Mouse (Mus musculus): ENCODE results near the gene Tmem117. TPM values are rescaled to one million over a fixed set of nuclear protein-coding genes. Genes with fewer than 3 reads are reported as not detected.
A peak's percentile ranks its signal among the peaks of the same experiment; 100 is the strongest.

Gene Tmem117
- total RNA-seq, 2 experiments from 2014 or later: 10.5 to 11.4 TPM

DNA sequence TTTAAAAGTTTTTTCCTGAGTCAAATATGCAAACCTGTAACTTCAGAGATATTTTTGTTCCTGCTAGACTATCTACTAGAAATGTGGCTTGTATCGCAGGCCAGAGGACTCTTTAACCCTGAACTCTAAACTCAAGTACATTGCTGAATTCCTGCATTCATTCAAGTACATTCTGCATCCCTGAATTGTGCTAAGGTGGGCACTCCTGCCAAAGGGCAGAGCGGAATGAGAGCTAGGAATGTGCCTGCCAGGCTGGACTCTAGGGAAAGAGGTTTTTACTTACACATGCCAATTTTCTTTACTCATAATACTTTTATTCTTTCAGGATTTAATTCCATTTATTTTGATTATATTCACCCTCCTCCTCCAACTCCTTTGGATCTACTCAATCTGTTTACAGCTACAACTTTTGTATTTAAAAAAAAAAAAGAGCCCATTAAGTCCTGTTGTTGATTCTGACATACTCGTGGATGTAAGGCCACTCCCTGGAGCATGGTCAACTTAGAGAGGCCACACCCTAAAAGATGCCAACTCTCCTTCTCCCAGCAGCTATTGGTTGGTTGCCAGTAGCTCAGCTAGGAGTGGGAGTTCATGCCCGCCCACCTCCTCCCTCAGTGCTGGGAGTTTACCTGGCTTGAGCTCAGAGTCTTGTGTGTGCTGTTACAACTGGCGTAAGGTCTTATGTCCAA, 60.3 kb downstream of the Tmem117 start:
- no peak for DNase-seq (ENCODE audit: low spot score in 2 of 2)
- intact Hi-C loops (cut with DNase I): no loop called here

DNA sequence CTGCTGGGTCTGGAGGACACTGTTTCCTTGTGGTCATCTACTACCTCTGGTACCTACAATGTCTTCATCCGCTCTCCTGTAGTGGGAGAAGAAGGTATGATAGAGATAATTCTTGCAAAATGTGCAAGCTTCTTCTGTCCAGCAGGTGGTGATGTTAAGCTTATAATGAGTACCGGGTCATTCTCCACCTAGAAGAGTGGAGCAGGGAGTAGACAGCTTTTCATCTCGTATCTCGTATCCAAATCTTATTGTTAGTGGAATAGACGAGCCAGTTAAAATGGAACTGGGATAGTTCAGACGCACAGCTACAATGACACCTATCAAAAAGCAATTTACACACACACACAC, 60.8 kb downstream of the Tmem117 start:
- DNase-seq (ENCODE audit: low spot score in 2 of 2): no peak
- intact Hi-C loops (cut with DNase I): no loop called here

DNA sequence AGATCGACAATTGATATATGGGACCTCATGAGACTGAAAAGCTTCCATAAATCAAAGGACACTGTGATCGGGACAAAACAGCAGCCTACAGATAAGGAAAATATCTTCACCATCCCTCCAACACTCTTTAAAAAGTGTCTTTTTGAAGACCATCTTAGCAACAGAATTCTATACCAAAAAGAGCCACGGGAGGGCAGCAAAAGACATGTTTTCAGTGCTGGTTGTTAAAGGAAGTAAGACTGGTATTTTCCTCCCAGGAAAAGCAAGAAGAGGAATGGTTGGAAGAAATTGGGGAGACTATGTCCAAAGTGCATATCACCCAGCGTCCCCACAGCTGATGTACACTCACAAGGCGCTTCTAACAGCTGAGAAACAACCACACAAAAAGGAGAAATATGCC, 93.7 kb downstream of the Tmem117 start:
- intact Hi-C loops (cut with DNase I): loop anchor here (2.0 kb wide), 1 partner anchor 852 kb away; no protein-coding TSS in a partner anchor
- DNase-seq (ENCODE audit: low spot score in 2 of 2): peak; percentile 88 to 92

DNA sequence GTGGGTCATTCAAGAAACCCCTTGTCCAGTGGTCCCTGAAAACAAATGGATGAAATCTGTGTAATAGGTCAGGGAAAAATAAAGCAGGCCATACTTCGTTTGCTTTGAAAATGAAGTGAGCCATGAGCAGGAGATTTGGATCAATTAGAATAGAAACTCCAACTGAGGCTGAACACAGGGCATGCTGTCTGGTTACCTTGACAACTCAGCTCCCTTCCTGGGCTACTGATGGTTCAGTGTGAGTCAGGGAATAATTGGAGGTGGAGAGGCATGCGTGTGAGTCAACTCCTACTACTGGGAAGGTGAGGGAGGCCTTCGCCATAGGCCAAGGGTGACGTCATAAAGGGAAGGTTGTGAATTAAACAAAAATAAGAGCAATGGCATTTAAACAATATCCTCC, 103.1 kb downstream of the Tmem117 start:
- peak in 1 of 2 experiments; percentile 26 for DNase-seq (ENCODE audit: low spot score in 2 of 2)
- intact Hi-C loops (cut with DNase I): no loop called here

- peak; percentile 33 to 62 for DNase-seq (ENCODE audit: low spot score in 2 of 2)
- intact Hi-C loops (cut with DNase I): loop anchor here (2.0 kb wide), 1 partner anchor 806 kb away; no protein-coding TSS in a partner anchor
These were observed 140.2 kb downstream of the Tmem117 start for GRCm38 (mm10) chr15:94769227-94769626.

- intact Hi-C loops (cut with DNase I): loop anchor here (5.0 to 10.0 kb wide), 4 partner anchors 204 to 756 kb away; partner anchors contain the start of gene Nell2
- peak in 1 of 2 experiments; percentile 22 for DNase-seq (ENCODE audit: low spot score in 2 of 2)
These were observed 142.0 kb downstream of the Tmem117 start for GRCm38 (mm10) chr15:94770832-94771578.

GRCm38 (mm10) chr15:94771691-94772090, 142.7 kb downstream of the Tmem117 start:
- no peak for DNase-seq (ENCODE audit: low spot score in 2 of 2)
- intact Hi-C loops (cut with DNase I): loop anchor here (5.0 to 10.0 kb wide), 4 partner anchors 203 to 756 kb away; partner anchors contain the start of gene Nell2

- intact Hi-C loops (cut with DNase I): loop anchor here (5.0 to 10.0 kb wide), 4 partner anchors 71 to 418 kb away; no protein-coding TSS in a partner anchor
- peak in 1 of 2 experiments; percentile 57 for DNase-seq (ENCODE audit: low spot score in 2 of 2)
These were observed 147.4 kb downstream of the Tmem117 start for GRCm38 (mm10) chr15:94776119-94777069.

DNA sequence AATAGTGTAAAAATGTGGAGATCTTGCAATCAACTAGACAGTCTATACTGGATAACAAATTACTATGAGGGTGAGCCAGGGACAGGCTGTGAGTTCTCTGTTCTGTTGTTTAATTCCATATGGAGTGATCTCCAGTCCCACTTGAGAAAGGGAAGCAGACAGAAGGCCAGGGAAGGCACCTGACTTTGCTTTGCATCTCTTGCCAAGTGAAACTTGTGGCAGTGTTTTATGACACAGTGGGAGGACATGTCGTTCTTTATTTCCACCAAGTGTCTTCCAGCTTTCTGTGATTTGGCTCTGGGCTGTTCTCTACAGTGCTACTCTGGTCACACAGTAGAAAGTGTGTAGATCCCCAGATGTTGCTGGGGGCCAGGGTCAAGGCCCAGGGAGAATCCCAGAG, 152.5 kb downstream of the Tmem117 start:
- peak in 1 of 2 experiments; percentile 55 for DNase-seq (ENCODE audit: low spot score in 2 of 2)
- intact Hi-C loops (cut with DNase I): no loop called here

- intact Hi-C loops (cut with DNase I): no loop called here
- DNase-seq (ENCODE audit: low spot score in 2 of 2): no peak
These were observed 164.4 kb downstream of the Tmem117 start for GRCm38 (mm10) chr15:94793455-94793854.

DNA sequence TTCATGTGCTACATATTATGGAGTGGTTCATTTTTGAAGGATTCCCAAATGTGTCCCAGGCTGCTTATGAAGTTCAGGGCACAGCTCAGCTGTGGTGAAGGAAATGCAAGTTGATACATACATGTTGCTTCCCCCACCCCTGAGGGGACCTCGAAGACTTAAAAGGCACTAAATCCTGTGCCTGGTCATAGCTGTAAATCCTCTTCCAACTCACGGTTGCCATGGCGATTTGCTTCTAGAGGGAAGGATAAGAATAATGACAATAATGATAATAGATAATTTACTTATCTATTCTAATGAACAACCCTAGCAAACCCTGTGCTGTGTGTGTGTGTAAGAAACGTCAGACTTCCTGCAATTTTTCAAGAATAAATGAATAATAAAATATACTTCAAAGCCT, 166.5 kb downstream of the Tmem117 start:
- DNase-seq (ENCODE audit: low spot score in 2 of 2): no peak
- intact Hi-C loops (cut with DNase I): no loop called here

- no peak for DNase-seq (ENCODE audit: low spot score in 2 of 2)
- intact Hi-C loops (cut with DNase I): no loop called here
These were observed 169.2 kb downstream of the Tmem117 start for GRCm38 (mm10) chr15:94798236-94798635.

- DNase-seq (ENCODE audit: low spot score in 2 of 2): no peak
- intact Hi-C loops (cut with DNase I): no loop called here
These were observed 172.4 kb downstream of the Tmem117 start for GRCm38 (mm10) chr15:94801462-94801861.

DNA sequence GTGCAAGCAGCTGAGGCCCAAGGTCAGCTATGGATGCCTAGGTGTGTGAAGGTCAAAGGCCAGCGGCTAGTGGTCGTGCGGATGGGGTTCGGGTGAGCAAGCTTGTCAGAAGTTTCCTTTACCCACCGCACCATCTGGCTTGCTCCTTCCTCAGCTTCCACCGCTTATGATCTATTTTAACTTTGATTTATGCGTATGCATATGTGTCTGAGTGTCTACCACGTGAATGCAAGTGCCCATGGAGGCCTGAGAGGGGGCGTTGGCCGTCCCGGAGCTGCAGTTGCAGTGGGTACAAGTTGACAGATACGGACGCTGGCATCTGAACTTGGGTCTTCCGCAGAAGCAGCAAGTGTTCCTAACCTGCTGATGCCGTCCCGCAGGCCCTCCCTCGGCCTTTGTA, 173.8 kb downstream of the Tmem117 start:
- peak; percentile 27 to 30 for DNase-seq (ENCODE audit: low spot score in 2 of 2)
- intact Hi-C loops (cut with DNase I): no loop called here

DNA sequence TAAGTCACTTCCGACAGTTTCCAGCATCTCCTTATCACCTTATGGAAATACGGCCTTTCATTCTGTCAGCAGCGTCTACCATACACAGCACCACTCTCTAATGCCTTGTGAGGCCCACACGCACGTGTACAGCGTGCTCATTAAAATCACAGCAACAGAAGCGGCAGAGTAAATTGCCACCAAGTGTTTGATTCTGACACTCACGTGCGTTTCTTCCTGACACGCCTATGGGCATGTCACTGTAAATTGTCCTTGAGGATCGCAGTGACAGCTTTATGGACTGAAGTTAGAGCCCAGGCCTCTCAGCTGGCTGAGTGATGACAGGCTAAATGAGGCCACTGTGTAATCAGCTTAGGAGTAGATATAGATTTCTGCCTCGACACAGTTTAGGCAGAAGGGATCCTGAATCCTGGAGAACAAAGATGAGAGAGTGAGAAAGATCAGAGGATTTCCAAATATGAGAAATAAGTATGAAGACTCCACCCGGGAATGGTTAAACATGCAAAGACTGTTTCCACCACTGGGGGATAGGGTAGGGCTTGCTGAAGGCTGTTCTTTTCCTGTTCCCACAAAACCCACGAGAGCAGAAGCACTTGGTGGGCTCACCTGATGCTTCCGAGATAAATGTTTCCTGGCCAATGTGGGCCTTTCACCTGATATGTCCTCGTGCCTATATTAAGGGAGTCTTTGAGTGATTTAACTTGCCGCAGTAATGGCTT, 174.8 kb downstream of the Tmem117 start:
- peak in 1 of 2 experiments; percentile 41 for DNase-seq (ENCODE audit: low spot score in 2 of 2)
- intact Hi-C loops (cut with DNase I): no loop called here

DNA sequence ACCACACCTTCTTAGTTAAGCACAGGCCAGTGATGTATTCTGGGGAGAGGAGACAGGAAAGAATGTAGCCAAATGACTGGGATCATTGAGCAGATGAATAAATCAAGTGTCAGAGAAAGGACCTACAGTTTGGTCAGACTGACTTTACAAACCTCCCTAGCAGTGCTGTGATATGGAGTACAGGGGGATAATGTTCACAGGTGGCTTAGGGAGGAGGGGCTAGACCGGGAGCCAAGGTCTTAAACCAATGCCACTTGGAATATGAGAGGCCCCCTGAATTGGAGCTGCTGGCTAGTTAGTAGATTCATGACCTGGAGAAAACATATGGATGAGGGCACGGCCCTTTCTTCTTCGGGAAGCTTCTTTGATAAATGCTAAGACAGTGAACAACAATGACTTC, 177.0 kb downstream of the Tmem117 start:
- DNase-seq (ENCODE audit: low spot score in 2 of 2): no peak
- intact Hi-C loops (cut with DNase I): no loop called here

DNA sequence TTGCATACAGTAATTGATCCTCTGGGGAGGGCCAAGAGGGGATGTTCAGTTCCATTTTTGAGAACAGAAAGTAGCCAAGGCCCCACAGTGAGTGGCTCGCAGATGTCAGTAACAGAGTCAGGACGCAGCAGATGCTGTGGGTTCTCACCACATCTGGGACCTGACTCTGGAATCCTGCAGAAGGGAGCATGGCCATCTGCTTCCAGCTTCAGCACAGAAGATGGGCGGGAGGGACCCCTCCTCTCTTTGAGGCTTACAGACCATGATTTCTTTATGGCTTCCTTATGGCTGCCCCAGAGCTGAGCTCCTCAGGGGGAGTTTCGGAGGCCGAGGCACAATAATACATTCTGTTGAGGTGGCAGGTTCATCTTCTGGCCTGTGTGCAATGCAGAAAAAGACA, 182.5 kb downstream of the Tmem117 start:
- intact Hi-C loops (cut with DNase I): no loop called here
- no peak for DNase-seq (ENCODE audit: low spot score in 2 of 2)

- intact Hi-C loops (cut with DNase I): no loop called here
- no peak for DNase-seq (ENCODE audit: low spot score in 2 of 2)
These were observed 185.4 kb downstream of the Tmem117 start for GRCm38 (mm10) chr15:94814213-94815100.
